ENCODE assay signal across 13 mouse cellular contexts in genomic region chr4:57010919-57011318, GRCm38 (mm10). TPM values are rescaled to one million over a fixed set of nuclear protein-coding genes. Genes with fewer than 3 reads are reported as not detected.
"Had no signal": no experiment of that assay in that cellular context is flagged by ENCODE, and none has a peak within 500 bp of the region (broad histone marks: within the 10 kb centered on the region; RNA-seq: fewer than 3 reads in every experiment).

No protein-coding gene starts in this region.

- H3K27me3 ChIP-seq: stomach, embryonic 15.5 days had no signal

- H3K4me3 ChIP-seq: kidney, embryonic 15.5 days; left cerebral cortex, adult 2 months; limb, embryonic 12.5 days; liver, embryonic 13.5 days; stomach, embryonic 15.5 days had no signal

- H3K36me3 ChIP-seq: kidney, embryonic 15.5 days; limb, embryonic 12.5 days; liver, embryonic 13.5 days; stomach, embryonic 15.5 days had no signal

- H3K4me1 ChIP-seq: liver, embryonic 13.5 days; stomach, embryonic 15.5 days had no signal

- H3K4me2 ChIP-seq: kidney, embryonic 15.5 days; limb, embryonic 12.5 days; liver, embryonic 13.5 days; stomach, embryonic 15.5 days had no signal

- DNase-seq: kidney, adult 2 months; kidney, postnatal 14 days; liver; liver, embryonic 13.5 days; liver, postnatal 0 days; right cerebral cortex, postnatal 14 days; thymus, postnatal 36 days had no signal

- H3K9me3 ChIP-seq: kidney, embryonic 15.5 days; limb, embryonic 12.5 days; liver, embryonic 13.5 days; stomach, embryonic 15.5 days had no signal

- H3K27ac ChIP-seq: kidney, embryonic 15.5 days; left cerebral cortex, adult 2 months; limb, embryonic 12.5 days; liver, embryonic 13.5 days; stomach, embryonic 15.5 days had no signal

- H3K9ac ChIP-seq: kidney, embryonic 15.5 days; limb, embryonic 12.5 days; liver, embryonic 13.5 days; liver, postnatal 0 days; stomach, embryonic 15.5 days had no signal

- ATAC-seq: liver, postnatal 0 days had no signal

RNA-seq across cellular contexts. Expression of gene Frrs1l, which starts 20.7 kb away (rescaled TPM):
- polyA plus RNA-seq: liver, postnatal 0 days; spleen, adult 2 months; thymus, postnatal 0 days had no signal
